Mouse (Mus musculus) embryonic fibroblast, embryonic 13.5 days (primary cell): ENCODE measurements around the gene Dcpp3.

Source experiments
- CTCF ChIP-seq: IDR thresholded peaks from 2 replicates; pipeline ENCODE4 v1.5.1; 2011; ENCODE audit warnings: mild to moderate bottlenecking, control low read depth, low read length, moderate library complexity, borderline replicate concordance; ENCODE audit not compliant: insufficient read depth
- POLR2A ChIP-seq: IDR thresholded peaks from 2 replicates; pipeline ENCODE4 v1.6.1; 2011; ENCODE audit warnings: low read depth, mild to moderate bottlenecking, control low read depth, low read length, moderate library complexity

GRCm38 (mm10) chr17:23960084-23960738 lies 43.0 kb downstream of the Dcpp3 start:
- TF ChIP-seq POLR2A, result no peak
- TF ChIP-seq CTCF, result peak; percentile 95
